8 mouse cellular contexts compared by ENCODE assay signal in the genomic region with DNA sequence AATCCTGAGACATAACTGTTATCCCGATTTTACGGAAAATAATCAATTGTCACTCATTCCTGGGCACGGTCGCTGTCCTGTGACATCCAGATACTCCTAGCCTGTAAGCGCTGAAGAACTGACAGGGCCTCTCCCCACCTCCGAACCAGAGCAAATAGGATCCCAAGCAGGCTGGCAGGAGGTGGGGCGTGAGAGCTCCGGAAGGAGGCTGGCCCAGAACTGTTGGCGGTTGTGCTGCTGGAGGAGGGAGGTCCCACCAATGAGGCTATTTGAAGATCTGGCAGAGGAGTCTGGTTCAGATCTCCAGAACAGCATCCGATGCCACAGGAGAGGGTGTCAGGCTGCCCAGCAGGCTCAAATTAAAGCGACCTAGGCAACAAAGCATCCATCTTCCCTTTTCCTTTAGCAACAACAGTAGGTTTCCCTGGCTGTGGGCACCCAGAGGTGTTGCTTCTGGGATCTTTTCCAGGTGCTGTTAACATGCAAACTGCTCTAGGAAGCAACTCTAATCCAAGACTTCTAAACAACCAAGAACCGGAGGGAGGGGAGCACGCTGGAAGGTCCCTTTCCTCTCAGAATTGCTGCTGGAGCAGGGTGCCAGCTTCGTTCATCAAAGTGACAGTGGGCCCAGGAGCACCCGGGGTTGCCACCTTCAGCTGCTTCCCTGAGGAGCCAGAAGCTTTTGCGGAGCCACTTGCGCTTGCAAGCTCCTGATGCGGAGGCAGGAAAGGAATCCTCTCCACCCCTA. TPM values are rescaled to one million over a fixed set of nuclear protein-coding genes. Genes with fewer than 3 reads are reported as not detected.
A peak's percentile ranks its signal among the peaks of the same experiment; 100 is the strongest.
DNase-seq lines count a peak whose midpoint lies in the region; ATAC-seq and TF ChIP-seq lines count a peak whose summit lies in the region.

No protein-coding gene starts in this region.

- peak overlapping the region; percentile 59 for H3K9ac ChIP-seq in embryonic facial prominence, embryonic 15.5 days
- H3K9ac ChIP-seq in kidney, embryonic 14.5 days (ENCODE audit: low read depth, low read length), result peak overlapping the region; percentile 64
- 0 out of 2 replicates have a peak overlapping the region, but pooled peaks have one; percentile 58 for H3K9ac ChIP-seq in limb, embryonic 15.5 days
- H3K9ac ChIP-seq in midbrain, postnatal 0 days (replicated peaks; ENCODE audit: low read length, poor library complexity, severe bottlenecking), result peak overlapping the region; percentile 81

- peak; percentile 75; the same call in 1 of the 2 replicates for TF ChIP-seq POLR2A in bone marrow macrophage, adult 2 months (IDR thresholded peaks at IDR 0.05; ENCODE audit: borderline replicate concordance, low read depth, low read length)

- peak; percentile 92 for ATAC-seq in embryonic facial prominence, embryonic 15.5 days (ENCODE audit: insufficient number of reproducible peaks, low FRiP score, low TSS enrichment, low read depth)
- ATAC-seq in kidney, embryonic 14.5 days (ENCODE audit: low FRiP score, low TSS enrichment), result peak; percentile 92
- peak; percentile 87 for ATAC-seq in limb, embryonic 15.5 days (ENCODE audit: insufficient number of reproducible peaks, low FRiP score, low TSS enrichment, low read depth)
- ATAC-seq in midbrain, postnatal 0 days (ENCODE audit: low FRiP score), result peak; percentile 95

- peak overlapping the region; percentile 76 for H3K4me2 ChIP-seq in embryonic facial prominence, embryonic 15.5 days (replicated peaks)
- peak overlapping the region; percentile 65 for H3K4me2 ChIP-seq in kidney, embryonic 14.5 days (replicated peaks; ENCODE audit: low read depth, low read length)
- peak overlapping the region; percentile 79 for H3K4me2 ChIP-seq in limb, embryonic 15.5 days
- H3K4me2 ChIP-seq in midbrain, postnatal 0 days (ENCODE audit: low read depth, low read length, poor library complexity, severe bottlenecking), result peak overlapping the region; percentile 89

- DNase-seq in heart, adult 9 months (ENCODE audit: low spot score in 2 of 2), result peak; percentile 89 to 94
- peak; percentile 98 for DNase-seq in midbrain, postnatal 0 days (ENCODE audit: low spot score)
- peak; percentile 87 to 89 for DNase-seq in spleen, postnatal 36 days (ENCODE audit: low spot score in 2 of 2)

- peak overlapping the region; percentile 82 for H3K27ac ChIP-seq in bone marrow macrophage, adult 2 months (ENCODE audit: insufficient read depth, low read depth, low read length)
- H3K27ac ChIP-seq in embryonic facial prominence, embryonic 15.5 days (replicated peaks), result peak overlapping the region; percentile 96
- peak overlapping the region; percentile 89 for H3K27ac ChIP-seq in kidney, embryonic 14.5 days (ENCODE audit: low read depth, low read length)
- peak overlapping the region; percentile 89 for H3K27ac ChIP-seq in limb, embryonic 15.5 days
- peak overlapping the region; percentile 96 for H3K27ac ChIP-seq in midbrain, postnatal 0 days (ENCODE audit: low read depth, low read length)

- H3K4me1 ChIP-seq in bone marrow macrophage, adult 2 months (ENCODE audit: control insufficient read depth, insufficient read depth, low read length), result peaks cover 21% of the 10 kb centered on the region
- H3K4me1 ChIP-seq in embryonic facial prominence, embryonic 15.5 days, result peaks cover 37% of the 10 kb centered on the region
- H3K4me1 ChIP-seq in kidney, embryonic 14.5 days (ENCODE audit: control insufficient read depth, insufficient read depth, low read length), result peaks cover 20% of the 10 kb centered on the region
- peaks cover 41% of the 10 kb centered on the region for H3K4me1 ChIP-seq in limb, embryonic 15.5 days
- H3K4me1 ChIP-seq in midbrain, postnatal 0 days (ENCODE audit: insufficient read depth, low read length), result peaks cover 26% of the 10 kb centered on the region

- peaks cover 6% of the 10 kb centered on the region for H3K79me2 ChIP-seq in C2C12 (ENCODE audit: control insufficient read depth, insufficient read depth)

- H3K4me3 ChIP-seq in C2C12 (ENCODE audit: insufficient read depth, poor library complexity, severe bottlenecking), result peak overlapping the region; percentile 29
- H3K4me3 ChIP-seq in bone marrow macrophage, adult 2 months (ENCODE audit: insufficient read depth, low read length), result peak overlapping the region; percentile 83
- peak overlapping the region; percentile 68 for H3K4me3 ChIP-seq in embryonic facial prominence, embryonic 15.5 days (replicated peaks)
- H3K4me3 ChIP-seq in kidney, embryonic 14.5 days (ENCODE audit: low read length), result peak overlapping the region; percentile 48
- H3K4me3 ChIP-seq in limb, embryonic 15.5 days, result peak overlapping the region; percentile 61
- peak overlapping the region; percentile 59 for H3K4me3 ChIP-seq in midbrain, postnatal 0 days (ENCODE audit: low read depth, low read length)

- no peak overlapping the region for H3ac ChIP-seq in C2C12 (ENCODE audit: control insufficient read depth, insufficient read length, low read depth)

- H3K27me3 ChIP-seq in C2C12 (ENCODE audit: control insufficient read depth, insufficient read depth, insufficient read length), result no peaks in the 10 kb centered on the region
- no peaks in the 10 kb centered on the region for H3K27me3 ChIP-seq in embryonic facial prominence, embryonic 15.5 days
- no peaks in the 10 kb centered on the region for H3K27me3 ChIP-seq in kidney, embryonic 14.5 days (ENCODE audit: control insufficient read depth, insufficient read depth, low read length)
- no peaks in the 10 kb centered on the region for H3K27me3 ChIP-seq in limb, embryonic 15.5 days
- H3K27me3 ChIP-seq in midbrain, postnatal 0 days (ENCODE audit: insufficient read depth, low read length), result no peaks in the 10 kb centered on the region

- WGBS in embryonic facial prominence, embryonic 15.5 days, result 0% methylated on average over 18 of the region's 18 CpGs
- 1% methylated on average over 18 of the region's 18 CpGs for WGBS in kidney, embryonic 14.5 days
- WGBS in limb, embryonic 15.5 days, result under 1% methylated on average over 18 of the region's 18 CpGs
- under 1% methylated on average over 18 of the region's 18 CpGs for WGBS in midbrain, postnatal 0 days

- H3K36me3 ChIP-seq in C2C12 (ENCODE audit: control insufficient read depth, insufficient read depth), result peaks cover 27% of the 10 kb centered on the region
- peaks cover 41% of the 10 kb centered on the region for H3K36me3 ChIP-seq in embryonic facial prominence, embryonic 15.5 days
- peaks cover 34% of the 10 kb centered on the region for H3K36me3 ChIP-seq in kidney, embryonic 14.5 days (ENCODE audit: control insufficient read depth, insufficient read depth, low read length)
- H3K36me3 ChIP-seq in limb, embryonic 15.5 days, result peaks cover 39% of the 10 kb centered on the region
- peaks cover 29% of the 10 kb centered on the region for H3K36me3 ChIP-seq in midbrain, postnatal 0 days (ENCODE audit: insufficient read depth, low read length)

- H3K79me3 ChIP-seq in C2C12 (ENCODE audit: low read depth), result no peaks in the 10 kb centered on the region

- H3K9me3 ChIP-seq in embryonic facial prominence, embryonic 15.5 days (replicated peaks), result no peaks in the 10 kb centered on the region
- H3K9me3 ChIP-seq in kidney, embryonic 14.5 days (ENCODE audit: control insufficient read depth, low read length), result no peaks in the 10 kb centered on the region
- H3K9me3 ChIP-seq in limb, embryonic 15.5 days, result no peaks in the 10 kb centered on the region
- no peaks in the 10 kb centered on the region for H3K9me3 ChIP-seq in midbrain, postnatal 0 days (ENCODE audit: low read length)

- no peak for TF ChIP-seq CTCF in C2C12 (IDR thresholded peaks at IDR 0.05; ENCODE audit: control insufficient read depth, insufficient read depth, insufficient read length)
- TF ChIP-seq CTCF in bone marrow macrophage, adult 2 months (IDR thresholded peaks at IDR 0.05; ENCODE audit: low read depth, low read length), result no peak
- TF ChIP-seq CTCF in midbrain, postnatal 0 days (IDR thresholded peaks at IDR 0.05), result no peak

RNA-seq across cellular contexts. Expression of gene Ccdc28b, which starts 0.7 kb away (rescaled TPM):
- 7.7 TPM for polyA plus RNA-seq in C2C12 (2012; fragmentation: generic; extraction: Trizol)
- 39.0 and 42.3 TPM in 2 replicates for polyA plus RNA-seq in bone marrow macrophage, adult 2 months (2012; ENCODE audit: insufficient read depth, insufficient read length, missing spikeins)
- polyA plus RNA-seq in embryonic facial prominence, embryonic 15.5 days (2015; fragmentation: Nextera tagmentation; extraction: Ambion mirVana), result 63.3 and 66.7 TPM in 2 replicates
- 48.6 and 56.0 TPM in 2 replicates for polyA plus RNA-seq in kidney, embryonic 14.5 days (2014; fragmentation: Nextera tagmentation; extraction: Ambion mirVana)
- 50.8 and 50.9 TPM in 2 replicates for polyA plus RNA-seq in limb, embryonic 15.5 days (2015; fragmentation: Nextera tagmentation; extraction: Ambion mirVana)
- total RNA-seq in midbrain, postnatal 0 days (2014; rRNA removed), result 78.8 and 96.0 TPM in 2 replicates
- polyA plus RNA-seq in midbrain, postnatal 0 days (2015; fragmentation: Nextera tagmentation; extraction: Ambion mirVana), result 174 and 182 TPM in 2 replicates

RNA-seq across cellular contexts. Expression of gene Iqcc, which starts 5.6 kb away (rescaled TPM):
- 10.8 TPM for polyA plus RNA-seq in C2C12 (2012; fragmentation: generic; extraction: Trizol)
- 13.6 and 14.0 TPM in 2 replicates for polyA plus RNA-seq in bone marrow macrophage, adult 2 months (2012; ENCODE audit: insufficient read depth, insufficient read length, missing spikeins)
- 31.8 and 34.1 TPM in 2 replicates for polyA plus RNA-seq in embryonic facial prominence, embryonic 15.5 days (2015; fragmentation: Nextera tagmentation; extraction: Ambion mirVana)
- 30.1 and 30.6 TPM in 2 replicates for polyA plus RNA-seq in kidney, embryonic 14.5 days (2014; fragmentation: Nextera tagmentation; extraction: Ambion mirVana)
- polyA plus RNA-seq in limb, embryonic 15.5 days (2015; fragmentation: Nextera tagmentation; extraction: Ambion mirVana), result 28.2 and 29.6 TPM in 2 replicates
- total RNA-seq in midbrain, postnatal 0 days (2014; rRNA removed), result 7.9 and 33.0 TPM in 2 replicates
- 17.2 and 20.2 TPM in 2 replicates for polyA plus RNA-seq in midbrain, postnatal 0 days (2015; fragmentation: Nextera tagmentation; extraction: Ambion mirVana)

RNA-seq across cellular contexts. Expression of gene Dcdc2b, which starts 10.4 kb away (rescaled TPM):
- polyA plus RNA-seq in C2C12 (2012; fragmentation: generic; extraction: Trizol), result 0.40 TPM
- 1.8 and 2.3 TPM in 2 replicates for polyA plus RNA-seq in bone marrow macrophage, adult 2 months (2012; ENCODE audit: insufficient read depth, insufficient read length, missing spikeins)
- 3.4 and 3.7 TPM in 2 replicates for polyA plus RNA-seq in embryonic facial prominence, embryonic 15.5 days (2015; fragmentation: Nextera tagmentation; extraction: Ambion mirVana)
- 1.9 and 2.0 TPM in 2 replicates for polyA plus RNA-seq in kidney, embryonic 14.5 days (2014; fragmentation: Nextera tagmentation; extraction: Ambion mirVana)
- 2.4 TPM in 2 replicates for polyA plus RNA-seq in limb, embryonic 15.5 days (2015; fragmentation: Nextera tagmentation; extraction: Ambion mirVana)
- total RNA-seq in midbrain, postnatal 0 days (2014; rRNA removed), result 0.82 and 3.9 TPM in 2 replicates
- 2.7 and 4.4 TPM in 2 replicates for polyA plus RNA-seq in midbrain, postnatal 0 days (2015; fragmentation: Nextera tagmentation; extraction: Ambion mirVana)

RNA-seq across cellular contexts. Expression of gene Txlna, which starts 16.4 kb away (rescaled TPM):
- polyA plus RNA-seq in C2C12 (2012; fragmentation: generic; extraction: Trizol), result 43.0 TPM
- polyA plus RNA-seq in bone marrow macrophage, adult 2 months (2012; ENCODE audit: insufficient read depth, insufficient read length, missing spikeins), result 39.8 and 45.7 TPM in 2 replicates
- 88.0 and 91.4 TPM in 2 replicates for polyA plus RNA-seq in embryonic facial prominence, embryonic 15.5 days (2015; fragmentation: Nextera tagmentation; extraction: Ambion mirVana)
- polyA plus RNA-seq in kidney, embryonic 14.5 days (2014; fragmentation: Nextera tagmentation; extraction: Ambion mirVana), result 44.9 and 103 TPM in 2 replicates
- polyA plus RNA-seq in limb, embryonic 15.5 days (2015; fragmentation: Nextera tagmentation; extraction: Ambion mirVana), result 84.9 and 92.7 TPM in 2 replicates
- 33.4 and 38.2 TPM in 2 replicates for total RNA-seq in midbrain, postnatal 0 days (2014; rRNA removed)
- polyA plus RNA-seq in midbrain, postnatal 0 days (2015; fragmentation: Nextera tagmentation; extraction: Ambion mirVana), result 25.6 and 27.2 TPM in 2 replicates

RNA-seq across cellular contexts. Expression of gene Tmem234, which starts 24.0 kb away (rescaled TPM):
- polyA plus RNA-seq in C2C12 (2012; fragmentation: generic; extraction: Trizol), result 218 TPM
- 137 and 140 TPM in 2 replicates for polyA plus RNA-seq in bone marrow macrophage, adult 2 months (2012; ENCODE audit: insufficient read depth, insufficient read length, missing spikeins)
- polyA plus RNA-seq in embryonic facial prominence, embryonic 15.5 days (2015; fragmentation: Nextera tagmentation; extraction: Ambion mirVana), result 197 and 210 TPM in 2 replicates
- 213 and 219 TPM in 2 replicates for polyA plus RNA-seq in kidney, embryonic 14.5 days (2014; fragmentation: Nextera tagmentation; extraction: Ambion mirVana)
- polyA plus RNA-seq in limb, embryonic 15.5 days (2015; fragmentation: Nextera tagmentation; extraction: Ambion mirVana), result 192 and 199 TPM in 2 replicates
- 146 and 189 TPM in 2 replicates for total RNA-seq in midbrain, postnatal 0 days (2014; rRNA removed)
- polyA plus RNA-seq in midbrain, postnatal 0 days (2015; fragmentation: Nextera tagmentation; extraction: Ambion mirVana), result 210 and 232 TPM in 2 replicates

Comparison
In these comparisons a context has a peak if more than half of its experiments do, and no peak if none do; other contexts are left out.
1. Peak in every context shown above with its lines: DNase-seq, ATAC-seq, H3K4me3 ChIP-seq and H3K27ac ChIP-seq.
2. H3K4me3 ChIP-seq: peak in every context shown above with its lines; median percentile 83 in bone marrow macrophage, adult 2 months; 68 in embryonic facial prominence, embryonic 15.5 days; 61 in limb, embryonic 15.5 days; 59 in midbrain, postnatal 0 days; 48 in kidney, embryonic 14.5 days; 29 in C2C12.